Mouse (Mus musculus) R1 (cell line): ENCODE measurements around the gene Prss36.
A peak's percentile ranks its signal among the peaks of the same experiment; 100 is the strongest.
"Not testable (repeated sequence)": the region's sequence is repeated elsewhere in the genome, so short reads cannot be mapped to it uniquely, and the experiment has no call there.

Experiments
- DNase-seq: peaks from one replicate; pipeline ENCODE4 v3.0.0-alpha.2; 2018; ENCODE audit warnings: low read depth, low spot score

Prss36 gene

GRCm38 (mm10) chr7:127946470-127947023 lies at the start of gene Prss36:
TSS of gene Prss36 (minus strand) at chr7:127946725.
- DNase-seq, result peak; percentile 27

- peak; percentile 95 for DNase-seq
Measured at GRCm38 (mm10) chr7:127993341-127993977, 46.9 kb upstream of the Prss36 start, which contains the start of gene Pycard. TSS of gene Pycard (minus strand) at chr7:127993867.

GRCm38 (mm10) chr7:127992488-127993340 lies 46.2 kb upstream of the Prss36 start:
- DNase-seq, result no peak

- DNase-seq, result peak; percentile 81
Measured at GRCm38 (mm10) chr7:127991643-127992487, 45.3 kb upstream of the Prss36 start.

DNA sequence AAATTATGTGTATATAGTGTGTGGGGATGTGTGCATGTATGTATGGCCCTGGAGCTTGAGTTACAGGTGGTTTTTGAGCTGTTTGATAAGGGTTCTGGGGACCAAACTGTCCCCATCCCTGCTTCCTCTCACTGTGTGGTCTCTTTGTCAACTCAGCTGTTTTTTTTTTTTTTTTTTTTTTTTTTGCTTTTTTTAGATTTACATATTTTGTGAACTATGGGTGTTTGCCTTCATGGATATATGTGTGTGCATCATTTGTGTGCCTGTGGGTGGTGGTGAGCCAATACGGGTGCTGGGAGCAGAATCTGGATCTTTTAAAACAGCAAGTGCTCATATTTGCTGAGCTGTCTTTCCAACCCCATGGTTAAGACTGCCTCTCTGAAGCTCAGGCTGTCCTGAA lies 42.4 kb upstream of the Prss36 start:
- no peak for DNase-seq

- DNase-seq, result no peak
Measured at GRCm38 (mm10) chr7:127980606-127981005, 34.1 kb upstream of the Prss36 start.

DNA sequence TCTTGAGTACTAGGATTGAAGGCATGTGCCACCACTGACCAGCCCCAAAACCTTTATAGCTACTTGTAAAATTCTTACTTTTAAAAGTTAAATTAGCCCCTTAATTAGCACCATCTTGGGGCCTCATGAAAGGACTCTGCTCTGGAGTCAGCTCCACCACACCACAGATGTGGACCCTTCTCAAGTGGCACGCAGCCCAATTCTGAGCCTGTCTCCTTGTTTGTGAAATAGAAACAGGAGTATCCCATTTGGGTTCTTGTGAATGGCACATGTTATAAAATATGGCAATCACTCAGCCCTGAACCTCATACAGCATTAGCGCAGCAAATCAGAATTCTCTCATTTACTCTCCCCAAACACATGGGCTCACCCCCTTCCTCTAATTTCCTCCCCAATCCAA lies 32.3 kb upstream of the Prss36 start:
- DNase-seq, result no peak

DNA sequence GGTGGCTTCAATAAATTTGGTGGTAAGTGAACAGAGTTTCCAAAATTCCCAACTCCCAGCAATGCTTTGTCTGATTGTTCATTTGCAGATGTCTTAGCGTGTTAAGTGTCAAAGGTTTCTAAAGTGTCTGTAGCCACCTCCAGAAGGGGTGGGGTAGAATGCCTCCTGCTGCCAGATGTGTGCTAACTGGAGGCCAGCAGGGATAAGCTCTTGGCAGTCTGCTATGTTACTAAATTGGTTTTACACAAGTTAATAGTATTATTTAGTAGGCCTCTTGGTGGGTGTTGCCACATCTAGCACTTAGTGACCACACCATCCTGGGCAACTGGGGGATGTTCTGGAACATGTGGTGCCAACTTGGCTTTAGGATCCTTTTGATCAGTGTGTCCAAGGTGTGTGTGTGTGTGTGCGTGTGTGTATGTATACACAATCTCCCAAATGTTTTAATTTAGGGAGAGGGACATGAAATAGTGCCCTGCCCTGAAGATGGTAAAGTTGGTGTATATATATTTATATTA lies 27.9 kb upstream of the Prss36 start:
- no peak for DNase-seq

- DNase-seq, result peak; percentile 84
Measured at GRCm38 (mm10) chr7:127967922-127968828, 21.6 kb upstream of the Prss36 start.

DNA sequence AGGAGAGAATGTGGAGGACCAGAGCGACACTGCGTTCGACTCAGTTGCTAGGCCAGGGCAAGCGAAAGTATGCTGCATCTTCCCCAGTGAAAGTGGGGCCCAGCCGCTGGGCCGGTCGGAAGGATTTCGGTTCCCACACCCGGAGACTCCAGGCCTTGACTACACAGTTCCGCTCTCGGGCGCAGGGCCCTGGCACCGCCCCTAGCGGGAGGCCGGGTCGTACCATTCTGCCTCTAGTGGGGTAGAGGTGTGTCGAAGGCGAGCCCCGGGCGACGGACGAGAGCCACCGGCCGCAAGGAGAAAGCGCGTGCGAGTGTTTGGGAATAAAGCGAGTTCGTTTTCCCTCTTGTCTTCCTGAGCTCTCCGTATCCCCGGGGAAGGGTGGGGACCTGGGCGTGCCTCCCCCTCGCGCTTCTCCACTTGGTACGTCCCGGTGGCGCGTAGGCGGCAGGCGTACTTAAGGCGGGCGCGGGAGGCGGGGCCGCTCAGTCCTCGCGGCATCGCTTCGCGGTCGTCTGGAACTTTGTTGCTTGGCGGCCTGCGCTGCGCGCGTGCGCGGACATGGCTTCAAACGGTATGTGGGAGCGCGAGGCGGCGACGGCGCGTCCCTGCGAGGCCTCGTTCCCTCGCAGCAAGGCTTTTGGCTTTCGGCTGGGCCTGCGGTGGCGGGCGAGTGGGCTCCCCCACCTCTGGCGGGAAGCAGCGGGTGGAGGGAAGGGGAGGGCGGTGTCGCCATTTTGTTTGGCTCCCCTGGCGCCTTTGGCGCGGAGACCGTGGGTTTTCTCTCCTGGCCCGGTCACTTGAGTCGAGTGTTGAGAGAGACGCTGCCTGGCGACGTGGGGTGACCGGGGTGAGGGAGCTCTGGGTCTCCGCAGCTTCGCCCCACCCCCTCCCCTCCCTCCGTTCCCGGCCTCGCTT lies 20.7 kb upstream of the Prss36 start, which contains the start of gene Fus:
Fus (plus strand) TSS at position 454 of the 918 bp plus-strand sequence.
- DNase-seq, result peak; percentile 95

DNA sequence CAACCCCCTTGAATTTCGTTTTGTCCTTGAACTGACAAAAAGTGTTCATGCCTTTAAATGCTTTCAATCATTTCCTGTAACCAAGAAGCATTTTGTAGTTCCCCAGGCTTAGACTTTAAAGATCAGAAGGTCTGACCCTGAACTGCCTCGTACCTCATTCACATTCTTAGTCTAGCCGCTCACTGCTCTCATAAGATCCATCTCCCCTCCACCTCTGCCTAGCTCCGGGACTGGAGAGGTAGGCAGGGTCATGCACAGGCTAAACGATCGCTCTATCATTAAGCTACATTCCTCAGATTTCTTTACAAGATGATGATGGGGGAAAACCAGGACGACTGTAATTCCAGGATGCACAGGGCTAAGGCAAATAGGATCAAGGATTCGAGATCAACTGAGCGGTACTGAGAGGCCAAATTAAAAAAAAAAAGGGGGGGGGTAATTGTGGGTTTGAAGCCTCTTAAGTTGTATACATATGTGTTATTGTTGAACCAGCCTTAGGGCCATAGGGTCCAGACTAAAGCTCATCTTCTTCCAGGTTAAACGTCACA lies 19.9 kb upstream of the Prss36 start:
- DNase-seq, result peak; percentile 55

- no peak for DNase-seq
Measured at GRCm38 (mm10) chr7:127959364-127959763, 12.8 kb upstream of the Prss36 start.

GRCm38 (mm10) chr7:127952864-127953581 lies 6.5 kb upstream of the Prss36 start:
- DNase-seq, result no peak

DNA sequence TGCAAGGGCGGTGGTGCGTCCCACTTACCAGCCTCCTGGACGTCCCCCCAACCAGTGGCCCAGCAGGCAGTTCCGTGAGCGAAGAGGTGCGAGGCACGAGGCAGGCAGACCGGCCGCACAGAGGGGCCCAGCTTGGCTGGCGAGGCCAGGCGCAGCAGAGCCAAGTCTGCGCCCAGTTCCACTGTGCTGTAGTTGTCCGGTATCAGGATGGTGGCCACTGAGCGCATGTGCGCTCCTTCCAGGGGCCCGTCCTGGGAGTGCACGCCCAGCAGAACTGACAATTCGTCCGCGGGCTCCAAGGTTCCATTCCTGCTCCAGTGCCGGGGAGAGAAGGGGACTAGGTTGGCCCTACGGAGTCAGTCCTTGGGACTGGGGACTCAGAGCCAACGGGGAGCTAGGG lies 1.9 kb downstream of the Prss36 start:
- DNase-seq, result peak; percentile 46

DNA sequence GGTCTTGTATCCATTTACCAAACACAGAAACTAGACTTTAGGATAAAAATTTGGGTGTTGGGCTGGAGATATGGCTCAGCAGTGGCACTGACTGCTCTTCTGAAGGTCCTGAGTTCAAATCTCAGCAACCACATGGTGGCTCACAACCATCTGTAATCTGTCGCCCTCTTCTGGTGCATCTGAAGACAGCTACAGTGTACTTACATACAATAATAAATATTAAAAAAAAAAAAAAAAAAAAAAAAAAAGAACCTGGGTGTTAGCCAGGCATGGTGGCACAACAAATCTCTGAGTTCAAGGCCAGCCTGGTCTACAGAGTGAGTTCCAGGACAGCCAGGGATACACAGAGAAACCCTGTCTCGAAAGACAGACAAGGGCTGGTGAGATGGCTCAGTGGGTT lies 4.4 kb downstream of the Prss36 start:
- DNase-seq, result not testable (repeated sequence)

DNA sequence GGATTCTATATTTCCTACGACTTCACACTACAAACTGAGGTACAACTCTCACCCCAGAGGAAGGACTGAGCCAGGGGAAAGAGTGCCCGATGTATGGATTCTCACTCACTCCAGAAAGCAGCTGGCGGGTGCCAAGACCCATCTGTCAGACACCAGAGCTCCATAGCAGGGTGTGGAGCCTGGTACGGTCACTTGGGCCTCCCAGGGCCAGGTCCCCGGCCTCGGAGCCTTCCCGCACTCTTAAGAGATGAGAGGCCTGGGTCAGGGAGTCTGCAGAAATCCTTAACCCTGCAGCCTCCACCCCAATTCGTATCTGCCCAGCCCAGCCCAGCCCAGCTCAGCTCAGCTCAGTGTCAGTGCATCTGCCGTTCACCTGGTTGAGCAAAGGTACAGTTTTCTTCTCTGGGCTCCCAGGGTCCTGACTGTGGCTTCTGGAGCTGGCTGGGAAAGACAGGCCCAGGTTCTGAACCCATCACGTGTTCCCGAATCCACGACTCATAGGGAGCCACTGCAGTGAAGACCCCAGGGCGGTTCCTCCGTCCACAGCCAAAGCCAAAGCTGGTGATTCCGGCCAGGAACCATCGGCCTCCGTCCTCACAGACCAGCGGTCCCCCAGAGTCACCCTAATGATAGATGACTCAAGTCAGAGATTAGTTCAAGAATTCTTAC lies 10.2 kb downstream of the Prss36 start:
- DNase-seq, result peak; percentile 25

DNA sequence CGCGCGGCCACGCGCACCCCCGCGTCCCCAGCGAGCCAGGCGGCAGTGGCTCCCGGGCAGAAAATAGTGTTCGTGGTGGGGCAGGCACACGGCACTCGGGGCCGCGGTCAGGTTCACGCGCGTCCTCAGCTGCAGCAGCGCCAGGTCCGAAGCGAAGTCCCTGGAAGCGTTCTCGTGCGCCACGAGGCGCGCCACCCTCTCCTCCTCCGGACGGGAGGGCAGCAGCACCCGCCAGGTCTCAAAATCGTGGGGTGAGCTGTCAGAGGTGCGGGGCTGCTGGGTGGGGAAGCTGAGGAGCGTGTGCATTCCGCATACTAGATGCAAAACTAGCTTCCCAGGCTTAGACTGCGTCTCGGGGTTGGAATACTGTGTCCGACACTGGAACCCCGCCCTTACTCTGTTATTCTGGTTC lies 10.8 kb downstream of the Prss36 start:
- DNase-seq, result peak; percentile 82
